Mouse (Mus musculus) layer of hippocampus, adult 6 months (tissue): ENCODE results near the gene Gm2004. TPM values are rescaled to one million over a fixed set of nuclear protein-coding genes. Genes with fewer than 3 reads are reported as not detected.

Experiments
- long read RNA-seq, 2 experiments: library from polyadenylated mRNA; unstranded; transcript quantifications; one replicate each; pipeline ENCODE4 v2.0.0; 2019 to 2020
- polyA plus RNA-seq: library from polyadenylated mRNA; unstranded; fragments of <200 nt; fragmentation: Nextera tagmentation; gene quantifications from 2 replicates; pipeline ENCODE4 v1.2.3, GENCODE M21; 2021

Gm2004 gene
- 0.20 and 0.48 TPM in 2 replicates for polyA plus RNA-seq
- long read RNA-seq, experiment 1, partial matches to known transcripts, result 0 of 12 reads
- long read RNA-seq, experiment 1, other reads (novel, unspliced or antisense), result 12 of 12 reads
- long read RNA-seq, experiment 2, partial matches to known transcripts, result 21 of 23 reads
- long read RNA-seq, experiment 2, other reads (novel, unspliced or antisense), result 2 of 23 reads

GRCm38 (mm10) chr2:176149725-176150124 is at the start of gene Gm2004:
TSS of gene Gm2004 (minus strand) at chr2:176149825.

Other genes with a start within 250 kb of the Gm2004 start
- 0.43 and 0.77 TPM in 2 replicates for gene Zfp966, start 218.7 kb downstream of the Gm2004 start, polyA plus RNA-seq
- gene Gm2026, start 184.5 kb downstream of the Gm2004 start, polyA plus RNA-seq, result 27.4 and 31.3 TPM in 2 replicates
- gene 2210418O10Rik, start 76.7 kb upstream of the Gm2004 start, polyA plus RNA-seq, result 5.3 and 12.0 TPM in 2 replicates
- gene Gm11009, start 169.7 kb upstream of the Gm2004 start, polyA plus RNA-seq, result not detected in 2 replicates